Comparison of ENCODE assay signal across 7 mouse cellular contexts in genomic region chr11:114850452-114851268, GRCm38 (mm10). TPM values are rescaled to one million over a fixed set of nuclear protein-coding genes. Genes with fewer than 3 reads are reported as not detected.
A peak's percentile ranks its signal among the peaks of the same experiment; 100 is the strongest.
DNase-seq lines count a peak whose midpoint lies in the region; ATAC-seq and TF ChIP-seq lines count a peak whose summit lies in the region.

Gene Gprc5c (plus strand): TSS chr11:114851152.

- H3K4me1 ChIP-seq in intestine, embryonic 15.5 days (replicated peaks): peaks cover 23% of the 10 kb centered on the region
- H3K4me1 ChIP-seq in liver, embryonic 16.5 days (ENCODE audit: control insufficient read depth, low read depth, low read length): peaks cover 3% of the 10 kb centered on the region
- peaks cover 26% of the 10 kb centered on the region for H3K4me1 ChIP-seq in olfactory bulb, adult 2 months (ENCODE audit: control insufficient read depth, insufficient read depth, low read length)

- no peaks in the 10 kb centered on the region for H3K27me3 ChIP-seq in intestine, embryonic 15.5 days (replicated peaks)
- peaks cover 45% of the 10 kb centered on the region for H3K27me3 ChIP-seq in liver, embryonic 16.5 days (ENCODE audit: control insufficient read depth, insufficient read depth, low read depth, low read length)

- no peak for TF ChIP-seq POLR2A in olfactory bulb, adult 2 months (IDR thresholded peaks at IDR 0.05; ENCODE audit: insufficient read depth, low read depth, low read length)

- peak; percentile 43 to 65 for DNase-seq in adrenal gland, postnatal 36 days
- DNase-seq in gonadal fat pad, adult 2 months (ENCODE audit: low read depth): peak; percentile 5
- DNase-seq in right cerebral cortex, postnatal 36 days (ENCODE audit: low spot score in 2 of 2): no peak

- WGBS in intestine, embryonic 15.5 days: under 1% methylated on average over 38 of the region's 43 CpGs
- 3% methylated on average over 39 of the region's 43 CpGs for WGBS in liver, embryonic 16.5 days (ENCODE audit: insufficient replicate concordance)
- WGBS in olfactory bulb, adult 2 months: 3% methylated on average over 39 of the region's 43 CpGs

- H3K9me3 ChIP-seq in intestine, embryonic 15.5 days: no peaks in the 10 kb centered on the region
- H3K9me3 ChIP-seq in liver, embryonic 16.5 days (replicated peaks; ENCODE audit: control insufficient read depth, low read length): no peaks in the 10 kb centered on the region

- H3K9ac ChIP-seq in intestine, embryonic 15.5 days: peak within 1 kb of the TSS; percentile 76
- peak within 1 kb of the TSS; percentile 63 for H3K9ac ChIP-seq in liver, embryonic 16.5 days (ENCODE audit: low read depth, low read length)

- TF ChIP-seq CTCF in olfactory bulb, adult 2 months (IDR thresholded peaks at IDR 0.05; ENCODE audit: insufficient read depth, low read depth, low read length): no peak

- peak within 1 kb of the TSS; percentile 98 for H3K4me2 ChIP-seq in intestine, embryonic 15.5 days (replicated peaks)
- H3K4me2 ChIP-seq in liver, embryonic 16.5 days (ENCODE audit: low read depth, low read length): peak within 1 kb of the TSS; percentile 64

- peak within 1 kb of the TSS; percentile 78 for H3K4me3 ChIP-seq in intestine, embryonic 15.5 days (replicated peaks)
- H3K4me3 ChIP-seq in liver, embryonic 16.5 days (ENCODE audit: low read depth, low read length): peak within 1 kb of the TSS; percentile 60
- peak within 1 kb of the TSS; percentile 48 for H3K4me3 ChIP-seq in olfactory bulb, adult 2 months (ENCODE audit: insufficient read depth, low read depth, low read length)

- peak; percentile 26; the same call in 1 of the 2 replicates for ATAC-seq in common myeloid progenitor, adult 5-6 weeks (replicated peaks; ENCODE audit: low read depth, poor library complexity, severe bottlenecking)
- peak; percentile 53 for ATAC-seq in intestine, embryonic 15.5 days
- peak; percentile 44 for ATAC-seq in liver, embryonic 16.5 days (ENCODE audit: low read depth)

- no peaks in the 10 kb centered on the region for H3K36me3 ChIP-seq in intestine, embryonic 15.5 days
- no peaks in the 10 kb centered on the region for H3K36me3 ChIP-seq in liver, embryonic 16.5 days (ENCODE audit: control insufficient read depth, insufficient read depth)

- peak within 1 kb of the TSS; percentile 90 for H3K27ac ChIP-seq in intestine, embryonic 15.5 days
- H3K27ac ChIP-seq in liver, embryonic 16.5 days (ENCODE audit: low read length): peak within 1 kb of the TSS; percentile 83
- no peak within 1 kb of the TSS for H3K27ac ChIP-seq in olfactory bulb, adult 2 months (ENCODE audit: insufficient read depth, low read depth, low read length)

RNA-seq across cellular contexts. Expression of gene Gprc5c, which starts in this region (rescaled TPM):
- 1 to 10 TPM; 6.9 to 8.8 TPM for total RNA-seq in adrenal gland, postnatal 36 days (2021)
- total RNA-seq in common myeloid progenitor, adult 5-6 weeks (2017): not detected in 2 replicates
- 93.0 and 119 TPM in 2 replicates for polyA plus RNA-seq in gonadal fat pad, adult 2 months (2012; rRNA removed)
- polyA plus RNA-seq in intestine, embryonic 15.5 days (2015; fragmentation: Nextera tagmentation; extraction: Ambion mirVana): 15.5 and 16.0 TPM in 2 replicates
- polyA plus RNA-seq in liver, embryonic 16.5 days (2015; fragmentation: Nextera tagmentation; extraction: Ambion mirVana): 19.5 and 20.2 TPM in 2 replicates
- not detected in 2 replicates for polyA plus RNA-seq in olfactory bulb, adult 2 months (2012; ENCODE audit: insufficient read depth, insufficient read length, low replicate concordance, missing spikeins)

Comparison
In these comparisons a context has a peak if more than half of its experiments do, and no peak if none do; other contexts are left out.
1. RNA of gene Gprc5c (polyA plus RNA-seq): 93.0 to 119 TPM in gonadal fat pad, adult 2 months, 19.5 to 20.2 TPM in liver, embryonic 16.5 days and 15.5 to 16.0 TPM in intestine, embryonic 15.5 days; not detected in olfactory bulb, adult 2 months; every median in the first group is over 10 times any median in the second.
2. Peak in ATAC-seq in common myeloid progenitor, adult 5-6 weeks; RNA of the gene not detected or under 1 TPM.
3. DNase-seq: peak in adrenal gland, postnatal 36 days (2 of 2) and gonadal fat pad, adult 2 months (single experiment); none in right cerebral cortex, postnatal 36 days (0 of 2).
4. Peak in every context shown above with its lines, with median percentiles within 50 percentile points of each other: ATAC-seq and H3K4me3 ChIP-seq.